Mouse (Mus musculus) layer of hippocampus, adult 8-10 months (tissue): ENCODE data around the gene Pbld2. TPM values are rescaled to one million over a fixed set of nuclear protein-coding genes. Genes with fewer than 3 reads are reported as not detected.

Experiments
- DNase-seq, 2 experiments: peaks; one replicate each; pipeline ENCODE4 v3.0.0; 2022; ENCODE audit warnings: low spot score in 2 of 2
- total RNA-seq, 4 experiments: library from RNA; stranded (reverse); gene quantifications; 2 replicates each; pipeline ENCODE4 v1.2.4; 2022

The Pbld2 gene
- total RNA-seq, 4 experiments from 2014 or later, result 2.3 to 3.3 (median 2.9) TPM

- no peak for DNase-seq
Observed at GRCm38 (mm10) chr10:63062696-63063095, 38.6 kb downstream of the Pbld2 start.

GRCm38 (mm10) chr10:63063365-63063764 lies 39.2 kb downstream of the Pbld2 start:
- no peak for DNase-seq

- DNase-seq, result no peak
Observed at GRCm38 (mm10) chr10:63064516-63064915, 40.4 kb downstream of the Pbld2 start.

GRCm38 (mm10) chr10:63065561-63065960 lies 41.4 kb downstream of the Pbld2 start:
- DNase-seq, result no peak

- peak; percentile 40 to 82 for DNase-seq
Observed at GRCm38 (mm10) chr10:63065988-63066387, 41.9 kb downstream of the Pbld2 start.

GRCm38 (mm10) chr10:63086304-63086703 lies 62.2 kb downstream of the Pbld2 start:
- DNase-seq, result no peak

GRCm38 (mm10) chr10:63089103-63089757 lies 65.1 kb downstream of the Pbld2 start:
- DNase-seq, result no peak

GRCm38 (mm10) chr10:63089758-63090571 lies 65.8 kb downstream of the Pbld2 start:
- DNase-seq, result no peak

- DNase-seq, result no peak
Observed at GRCm38 (mm10) chr10:63091915-63092314, 67.8 kb downstream of the Pbld2 start.

GRCm38 (mm10) chr10:63092616-63093550 lies 68.8 kb downstream of the Pbld2 start:
- DNase-seq, result no peak

- no peak for DNase-seq
Observed at GRCm38 (mm10) chr10:63096757-63097156, 72.6 kb downstream of the Pbld2 start.

GRCm38 (mm10) chr10:63098191-63098590 lies 74.1 kb downstream of the Pbld2 start:
- DNase-seq, result no peak

GRCm38 (mm10) chr10:63099521-63099920 lies 75.4 kb downstream of the Pbld2 start, which contains the start of gene Atoh7:
Gene Atoh7 (plus strand): TSS chr10:63099651.
- no peak for DNase-seq

- peak; percentile 44 to 67 for DNase-seq
Observed at GRCm38 (mm10) chr10:63099941-63100562, 75.9 kb downstream of the Pbld2 start.

GRCm38 (mm10) chr10:63100657-63101056 lies 76.5 kb downstream of the Pbld2 start:
- no peak for DNase-seq

Other genes starting within 250 kb of the Pbld2 start
- 10 to 100 TPM; 49.1 to 75.0 (median 62.9) TPM for gene Ccar1, start 232.0 kb upstream of the Pbld2 start, total RNA-seq
- gene Tet1, start 115.3 kb upstream of the Pbld2 start, total RNA-seq, result 10 to 100 TPM; 12.0 to 15.1 (median 13.7) TPM
- 10 to 100 TPM; 36.4 to 40.7 (median 38.9) TPM for gene Slc25a16, start 103.7 kb upstream of the Pbld2 start, total RNA-seq
- 1 to 10 TPM; 1.7 to 2.5 (median 2.1) TPM for gene Dna2, start 77.3 kb upstream of the Pbld2 start, total RNA-seq
- 10 to 100 TPM; 63.4 to 90.3 (median 86.9) TPM for gene Rufy2, start 44.1 kb upstream of the Pbld2 start, total RNA-seq
- 10 to 100 TPM; 49.0 to 58.9 (median 57.1) TPM for gene Hnrnph3, start 98 bp upstream of the Pbld2 start, total RNA-seq
- under 1 TPM; 0.20 to 0.68 (median 0.49) TPM for gene Pbld1, start 35.8 kb downstream of the Pbld2 start, total RNA-seq
- gene Atoh7, start 75.3 kb downstream of the Pbld2 start, total RNA-seq, result 1 to 10 TPM; 1.4 to 3.5 (median 2.0) TPM
- gene Mypn, start 179.6 kb downstream of the Pbld2 start, total RNA-seq, result 1 to 10 TPM; 1.7 to 2.2 (median 2.0) TPM
- 10 to 100 TPM; 39.5 to 49.5 (median 40.2) TPM for gene Herc4, start 219.5 kb downstream of the Pbld2 start, total RNA-seq